Mouse (Mus musculus) layer of hippocampus, postnatal 36 days (tissue): ENCODE measurements around the gene Pkp3. TPM values are rescaled to one million over a fixed set of nuclear protein-coding genes. Genes with fewer than 3 reads are reported as not detected.

Experiments
- DNase-seq, 2 experiments: peaks; one replicate each; pipeline ENCODE4 v3.0.0; 2022
- total RNA-seq, 2 experiments: library from RNA; stranded (reverse); gene quantifications; 2 replicates each; pipeline ENCODE4 v1.2.3; 2021

Gene Pkp3
- total RNA-seq, 2 experiments from 2014 or later = not detected

DNA sequence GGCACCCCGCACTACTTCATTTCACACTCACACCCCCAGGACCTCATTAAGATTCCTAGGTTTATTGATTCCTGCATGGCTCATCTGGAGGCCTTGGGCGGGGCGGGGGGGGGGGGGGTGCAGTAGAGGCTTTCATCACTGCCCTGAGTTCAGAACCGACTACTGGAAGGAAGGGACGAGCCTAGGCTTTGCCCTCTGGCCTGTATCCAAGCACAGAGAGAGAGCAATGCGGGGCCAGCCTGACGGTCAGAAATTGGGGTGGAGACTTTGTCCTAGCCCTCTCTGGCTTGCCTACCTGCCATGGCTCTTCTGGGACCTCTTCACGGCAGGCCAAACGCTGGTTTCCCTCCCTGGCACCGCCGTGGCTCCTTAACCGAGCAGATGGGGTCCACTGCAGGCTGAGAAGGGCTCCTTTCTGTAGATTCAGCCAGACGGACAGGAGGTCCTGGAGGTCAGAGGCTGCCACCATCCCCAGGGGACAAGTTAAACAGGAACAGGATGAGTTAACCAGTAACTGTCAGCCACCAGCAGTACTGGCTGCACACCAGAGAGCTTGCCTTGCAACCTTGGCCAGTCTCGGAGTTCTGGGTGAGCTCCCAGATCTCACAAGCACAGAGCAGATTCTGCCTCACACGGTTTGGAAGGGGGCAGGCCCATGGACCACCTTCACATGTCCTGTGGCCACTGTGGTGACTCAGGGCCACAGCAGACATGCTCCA is 16.6 kb downstream of the Pkp3 start:
- DNase-seq = no peak

DNA sequence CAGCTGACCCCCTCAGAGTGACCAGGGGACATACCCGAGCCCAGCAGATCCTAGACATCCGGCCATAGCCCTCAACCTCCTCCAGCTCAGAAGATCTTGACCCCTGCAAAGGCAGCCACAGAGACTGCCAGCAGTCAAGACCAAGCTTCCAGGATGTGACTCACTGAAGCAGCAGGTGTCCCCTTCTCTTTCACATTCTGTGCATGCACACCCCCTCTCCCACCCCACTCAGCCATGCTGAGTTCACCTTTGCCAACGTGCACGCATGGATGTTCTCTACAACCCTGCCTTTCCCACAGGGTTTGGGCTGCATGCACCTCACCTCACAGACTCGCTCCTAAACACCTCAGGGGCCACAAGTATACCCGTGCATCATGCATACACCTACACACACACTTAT is 18.0 kb downstream of the Pkp3 start:
- DNase-seq = no peak

DNA sequence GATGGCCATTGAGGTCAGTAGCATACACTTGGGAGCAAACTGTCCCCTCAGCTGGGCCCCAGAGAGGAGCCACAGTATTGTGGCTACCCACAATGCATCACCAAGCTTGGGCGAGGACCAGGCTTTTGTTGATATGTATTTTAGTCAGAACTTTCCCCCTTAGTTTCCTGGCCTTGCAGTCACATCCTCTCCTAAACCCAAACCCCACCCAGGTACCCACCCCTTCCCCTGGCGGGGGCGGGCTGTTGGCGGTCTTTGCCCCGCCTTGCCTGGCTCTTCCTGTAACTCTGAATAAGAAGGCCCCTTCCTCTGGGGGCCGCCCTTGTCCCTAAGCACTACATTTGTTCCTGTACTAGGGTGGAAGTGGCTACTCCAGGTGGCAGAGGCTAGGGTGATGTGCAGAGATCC is 18.6 kb downstream of the Pkp3 start:
- no peak for DNase-seq

DNA sequence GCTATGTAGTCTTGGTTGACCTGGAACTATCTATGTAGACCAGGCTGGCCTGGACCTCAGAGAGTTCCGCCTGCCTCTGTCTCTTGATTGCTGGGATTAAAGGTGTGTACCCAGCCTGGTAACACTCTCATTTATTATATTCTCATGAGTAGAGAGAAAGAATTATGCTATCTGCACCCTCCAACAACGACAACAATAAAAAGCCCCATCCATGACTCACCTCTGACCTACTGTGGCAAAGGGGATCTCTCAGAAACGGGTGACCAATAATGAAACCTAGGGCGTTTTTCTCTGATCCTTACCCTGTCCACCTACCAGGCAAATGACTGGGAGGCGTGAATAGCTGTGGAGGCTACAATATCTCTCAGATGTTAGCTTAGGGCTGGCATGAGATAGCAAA is 19.2 kb downstream of the Pkp3 start:
- DNase-seq = no peak

DNA sequence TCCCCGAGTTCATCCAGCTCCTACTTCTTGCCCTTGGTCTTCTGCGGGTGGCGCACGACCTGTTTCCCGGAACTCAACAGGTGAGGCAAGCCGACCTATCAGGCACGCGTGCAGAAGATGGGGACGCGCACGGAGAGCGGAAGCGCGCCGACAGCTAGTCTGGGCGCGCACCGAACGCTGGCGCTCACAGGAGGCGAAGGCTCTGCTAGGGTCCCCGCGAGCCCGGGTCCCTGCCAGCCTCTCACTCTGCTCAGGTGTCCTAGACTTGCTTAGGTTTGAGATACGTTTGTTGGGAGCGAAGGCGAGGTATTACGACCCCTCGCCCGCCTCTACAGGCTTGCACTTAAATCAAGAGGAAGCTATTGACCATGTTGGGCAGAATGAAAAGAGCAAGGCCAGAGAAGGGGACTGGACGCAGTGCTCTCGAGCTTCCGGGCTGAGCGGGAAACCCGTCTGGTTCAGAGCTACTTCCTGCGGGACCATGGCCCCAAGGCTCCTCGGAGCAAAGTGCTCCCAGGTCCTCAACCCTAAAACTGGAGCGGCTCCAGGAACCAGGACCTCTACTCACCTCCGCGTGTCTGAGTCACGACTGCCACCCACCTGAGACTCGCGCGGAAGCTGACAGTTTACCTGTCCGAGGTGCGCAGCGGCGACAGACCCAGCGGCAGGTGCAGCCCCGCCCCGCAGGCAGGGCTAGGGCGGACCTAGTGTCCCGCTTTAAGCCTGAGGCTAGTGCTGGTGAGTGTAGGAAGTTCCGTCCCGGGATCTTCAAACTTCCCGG is 22.1 kb downstream of the Pkp3 start, which contains the start of gene Sigirr:
Sigirr (minus strand) TSS at position 662 of the 781 bp plus-strand sequence.
- no peak for DNase-seq

- no peak for DNase-seq
Measured at GRCm38 (mm10) chr7:141103161-141103560, 25.1 kb downstream of the Pkp3 start.

- DNase-seq = no peak
Measured at GRCm38 (mm10) chr7:141115874-141116273, 37.9 kb downstream of the Pkp3 start.

GRCm38 (mm10) chr7:141117636-141118035 is 39.6 kb downstream of the Pkp3 start, which contains the start of gene Ano9:
Gene Ano9, minus strand, starts transcription at chr7:141117806.
- DNase-seq = no peak

GRCm38 (mm10) chr7:141119487-141119886 is 41.5 kb downstream of the Pkp3 start:
- DNase-seq = no peak

DNA sequence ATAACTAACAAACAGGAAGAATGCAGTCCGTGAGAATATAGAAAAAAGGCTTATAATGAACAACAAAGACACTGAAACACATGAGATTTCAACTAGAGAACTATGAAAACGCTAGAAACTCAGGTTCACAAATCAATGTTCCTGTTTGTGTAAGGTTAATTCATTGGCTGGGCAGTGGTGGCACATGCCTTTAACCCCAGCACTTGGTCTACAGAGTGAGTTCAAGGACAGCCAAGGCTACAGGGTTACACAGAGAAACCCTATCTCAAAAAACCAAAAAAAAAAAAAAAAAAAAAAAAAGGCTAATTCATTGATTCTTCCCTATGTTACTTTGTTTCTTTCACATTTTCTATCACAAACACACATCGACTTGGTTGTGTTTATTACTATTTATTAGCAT is 42.6 kb downstream of the Pkp3 start:
- no peak for DNase-seq

DNA sequence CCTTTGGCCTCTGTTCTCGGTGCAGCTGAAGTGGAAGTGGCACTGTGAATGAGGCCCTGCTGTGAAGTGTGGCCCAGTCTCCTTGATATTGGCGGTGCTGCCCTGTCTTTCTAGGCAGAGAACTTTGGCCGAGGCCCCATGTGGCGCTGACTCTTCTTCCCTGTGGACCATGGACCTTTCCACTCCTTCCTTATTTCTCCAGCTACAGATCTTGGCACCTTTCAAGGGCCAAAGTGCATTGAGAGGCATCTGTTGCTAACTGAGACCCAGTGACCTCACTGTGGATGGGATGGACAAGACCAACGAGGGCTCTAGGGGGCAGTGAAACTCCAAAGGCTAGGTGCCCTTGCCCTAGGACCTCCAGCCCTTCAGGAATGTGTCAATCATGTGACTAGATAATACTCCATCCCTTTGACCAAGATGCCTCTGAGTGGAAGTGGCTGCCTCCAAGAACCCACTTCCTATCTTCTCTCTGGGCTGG is 43.1 kb downstream of the Pkp3 start:
- no peak for DNase-seq

DNA sequence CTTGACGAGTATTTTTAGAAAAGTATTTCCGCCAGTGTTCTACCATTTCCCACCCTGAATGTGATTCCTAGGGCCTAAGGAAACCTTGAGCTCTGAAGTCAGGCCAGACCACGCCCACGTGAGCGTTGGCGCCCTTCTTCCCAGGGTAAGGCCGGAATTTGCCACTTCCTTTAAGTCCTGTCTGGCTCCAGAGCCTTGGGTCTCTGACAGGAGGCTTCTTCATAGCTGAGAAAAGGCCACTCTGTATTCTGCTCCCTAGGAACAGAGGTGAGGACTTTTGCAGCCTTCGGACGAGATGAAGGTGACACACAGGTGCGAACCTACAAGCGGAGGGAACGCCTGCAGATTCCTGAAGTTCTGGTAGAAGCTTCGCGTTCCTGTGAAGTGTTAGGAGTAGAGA is 44.2 kb downstream of the Pkp3 start, which contains the start of gene Ptdss2:
Ptdss2 (plus strand) TSS at position 138 of the 400 bp plus-strand sequence.
- no peak for DNase-seq

DNA sequence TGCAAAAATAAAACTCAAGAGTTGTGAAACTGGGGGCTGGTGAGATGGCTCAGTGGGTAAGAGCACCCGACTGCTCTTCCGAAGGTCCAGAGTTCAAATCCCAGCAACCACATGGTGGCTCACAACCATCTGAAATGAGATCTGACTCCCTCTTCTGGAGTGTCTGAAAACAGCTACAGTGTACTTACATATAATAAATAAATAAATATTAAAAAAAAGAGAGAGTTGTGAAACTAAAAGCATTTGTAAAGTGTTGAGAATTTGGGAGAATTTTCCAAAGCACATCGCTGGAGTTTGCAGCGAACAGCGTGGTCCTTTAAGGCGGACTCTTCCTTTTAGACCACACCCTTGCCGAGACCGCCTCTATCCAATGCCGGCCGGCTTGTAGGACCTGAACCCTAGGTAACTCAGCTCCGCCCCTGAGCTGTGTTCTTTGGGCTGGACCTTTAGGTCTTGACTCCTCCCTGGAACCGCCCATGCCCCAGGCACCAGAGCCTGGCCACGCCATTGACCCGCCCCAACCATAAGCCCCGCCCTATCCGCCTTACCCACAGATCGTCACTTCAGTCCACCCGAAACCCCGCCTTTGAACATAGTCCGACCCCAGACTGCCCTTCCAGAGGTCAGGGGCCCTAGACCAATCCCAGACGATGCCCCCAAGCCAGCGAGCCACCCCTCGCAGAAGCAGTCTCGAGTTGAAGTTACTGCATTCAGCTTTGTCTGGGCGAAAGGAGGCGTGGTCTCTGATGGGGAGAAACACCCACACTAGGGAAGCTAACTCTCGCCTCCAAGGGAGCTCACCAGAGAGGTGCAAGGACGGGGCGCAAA is 44.9 kb downstream of the Pkp3 start:
- DNase-seq = peak; percentile 88

- no peak for DNase-seq
Measured at GRCm38 (mm10) chr7:141123517-141123856, 45.5 kb downstream of the Pkp3 start.

- peak; percentile 88 to 91 for DNase-seq
Measured at GRCm38 (mm10) chr7:141131024-141131820, 53.2 kb downstream of the Pkp3 start.

GRCm38 (mm10) chr7:141131904-141132755 is 54.1 kb downstream of the Pkp3 start:
- DNase-seq = no peak
